Mouse (Mus musculus) G1E (cell line): ENCODE measurements around the gene Ash1l.

ENCODE experiments used
- CTCF ChIP-seq: IDR thresholded peaks from 2 replicates; pipeline ENCODE4 v1.5.1; 2012; ENCODE audit warnings: low read depth, low read length, inconsistent platforms, mixed read lengths
- GATA1 ChIP-seq: IDR thresholded peaks from 2 replicates; pipeline ENCODE4 v1.6.1; 2012; ENCODE audit warnings: borderline replicate concordance, low read length, inconsistent platforms, mixed read lengths
- TAL1 ChIP-seq: conservative IDR thresholded peaks from 2 replicates; pipeline ENCODE4 v1.6.1; 2012; ENCODE audit warnings: low read depth, low read length, inconsistent platforms, mixed read lengths

DNA sequence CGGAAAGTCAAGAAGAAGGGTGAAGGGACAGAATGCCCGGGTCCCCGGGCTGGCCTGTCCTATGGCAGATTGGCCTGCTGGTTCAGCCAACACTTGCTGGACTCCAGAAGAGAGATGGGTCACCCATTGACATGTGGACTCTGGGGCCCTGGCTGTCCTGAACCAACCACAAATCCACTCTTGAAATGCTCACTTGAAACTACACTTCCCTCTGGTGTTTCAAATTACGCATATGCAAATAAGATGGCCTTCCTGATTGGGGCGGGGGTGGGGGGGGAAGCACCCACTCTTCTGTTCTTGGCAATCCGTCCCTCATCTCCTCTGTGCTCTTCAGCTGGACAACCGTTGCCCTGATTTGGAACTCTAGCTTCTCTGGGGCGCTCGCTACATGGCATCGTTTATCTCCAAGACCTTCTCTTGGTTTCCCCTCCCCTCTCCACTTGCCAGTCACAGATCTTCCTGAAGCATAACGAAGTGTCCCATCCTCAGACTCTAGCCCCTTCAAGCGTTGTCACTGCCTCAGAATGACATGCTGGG lies 134.3 kb downstream of the Ash1l start:
- no peak for TF ChIP-seq GATA1
- TF ChIP-seq CTCF: no peak
- TF ChIP-seq TAL1: no peak
